Mouse (Mus musculus): Measurements from ENCODE around the gene Ddi2. TPM values are rescaled to one million over a fixed set of nuclear protein-coding genes. Genes with fewer than 3 reads are reported as not detected.
A peak's percentile ranks its signal among the peaks of the same experiment; 100 is the strongest.

The Ddi2 gene
- total and polyA plus RNA-seq, 2 experiments from 2014 or later: 11.1 to 20.7 TPM

DNA sequence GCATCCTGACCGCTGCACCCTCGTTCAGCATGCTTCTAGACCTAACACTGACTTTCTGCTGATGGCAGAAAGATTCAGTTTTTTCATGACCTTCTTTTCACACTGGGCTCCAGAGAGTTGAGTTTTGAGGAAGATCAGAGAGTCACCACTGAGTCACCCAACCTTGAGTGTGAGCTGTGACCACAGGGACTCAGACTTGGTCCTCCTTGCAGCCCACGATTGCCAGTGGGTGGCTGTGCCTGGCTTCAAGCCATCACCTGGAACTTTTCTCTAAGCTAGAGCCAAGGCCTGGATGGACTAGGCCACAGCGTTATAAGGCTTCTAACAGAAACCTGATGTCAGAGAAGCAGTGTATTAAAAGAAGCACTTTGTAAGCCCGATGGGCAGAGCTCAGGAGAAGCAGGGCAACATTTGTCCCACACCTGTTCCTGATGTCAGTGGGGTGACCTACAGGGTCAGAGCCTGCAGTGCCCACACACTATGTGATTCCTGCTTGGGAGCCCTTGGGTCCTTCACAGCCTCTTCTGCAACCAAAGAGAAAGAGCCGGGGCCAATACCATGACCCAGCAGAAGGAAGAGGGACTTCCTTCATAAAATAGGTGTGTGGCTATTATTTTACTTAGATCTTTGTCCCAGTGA lies 64.3 kb downstream of the Ddi2 start:
- Histone ChIP-seq H3K36me3 (ENCODE audit: insufficient read depth) (peaks cover 14% of the 10 kb centered on the region; the same call in 1 of the 2 replicates), H3K4me2 (ENCODE audit: low read depth) (no peak overlapping the region), H3K27me3 (ENCODE audit: insufficient read depth, low read length) (no peaks in the 10 kb centered on the region), H3K27ac (ENCODE audit: low read depth, low read length) (no peak overlapping the region), H3K4me1 (ENCODE audit: insufficient read depth) (0 out of 2 replicates have a peak, but pooled peaks cover 3% of the 10 kb centered on the region), H3K4me3 (ENCODE audit: low read depth, low read length) (no peak overlapping the region), H3K9me3 (ENCODE audit: low read length) (no peaks in the 10 kb centered on the region), H3K9ac (no peak overlapping the region)
- no peak for TF ChIP-seq CTCF (IDR thresholded peaks at IDR 0.05; ENCODE audit: low read depth)
- ATAC-seq (no peak), DNase-seq (no peak)
- 94% methylated on average over 6 of the region's 6 CpGs for WGBS

DNA sequence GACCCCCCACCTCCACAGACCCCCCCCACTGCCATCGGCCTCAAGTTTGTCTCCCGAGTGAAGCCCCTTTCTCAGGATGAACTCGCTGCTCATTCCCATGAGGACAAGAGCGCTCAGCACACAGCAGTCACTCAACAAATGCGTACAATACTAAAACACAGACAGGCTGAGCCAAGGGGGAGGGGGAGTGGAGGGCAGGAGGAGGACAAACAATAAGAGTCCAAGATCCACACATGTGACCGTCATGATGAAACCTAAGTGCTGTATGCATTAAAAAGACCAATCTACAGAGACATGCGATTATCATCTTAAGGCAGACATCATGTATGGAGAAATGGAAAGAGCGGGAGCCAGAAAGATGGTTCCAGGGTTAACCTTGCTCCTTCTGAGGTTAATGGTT lies 66.3 kb downstream of the Ddi2 start:
- peaks cover 24% of the 10 kb centered on the region; the same call in 1 of the 2 replicates for H3K36me3 ChIP-seq (ENCODE audit: insufficient read depth)
- H3K4me3 ChIP-seq (ENCODE audit: low read depth, low read length): no peak overlapping the region
- no peak overlapping the region for H3K27ac ChIP-seq (ENCODE audit: low read depth, low read length)
- no peaks in the 10 kb centered on the region for H3K27me3 ChIP-seq (ENCODE audit: insufficient read depth, low read length)
- DNase-seq (no peak), ATAC-seq (no peak)
- H3K9me3 ChIP-seq (ENCODE audit: low read length): no peaks in the 10 kb centered on the region
- WGBS: 79% methylated on average over 8 of the region's 8 CpGs
- no peak overlapping the region for H3K4me2 ChIP-seq (ENCODE audit: low read depth)
- no peaks in the 10 kb centered on the region for H3K4me1 ChIP-seq (ENCODE audit: insufficient read depth)
- TF ChIP-seq CTCF (IDR thresholded peaks at IDR 0.05; ENCODE audit: low read depth): no peak
- H3K9ac ChIP-seq: no peak overlapping the region

DNA sequence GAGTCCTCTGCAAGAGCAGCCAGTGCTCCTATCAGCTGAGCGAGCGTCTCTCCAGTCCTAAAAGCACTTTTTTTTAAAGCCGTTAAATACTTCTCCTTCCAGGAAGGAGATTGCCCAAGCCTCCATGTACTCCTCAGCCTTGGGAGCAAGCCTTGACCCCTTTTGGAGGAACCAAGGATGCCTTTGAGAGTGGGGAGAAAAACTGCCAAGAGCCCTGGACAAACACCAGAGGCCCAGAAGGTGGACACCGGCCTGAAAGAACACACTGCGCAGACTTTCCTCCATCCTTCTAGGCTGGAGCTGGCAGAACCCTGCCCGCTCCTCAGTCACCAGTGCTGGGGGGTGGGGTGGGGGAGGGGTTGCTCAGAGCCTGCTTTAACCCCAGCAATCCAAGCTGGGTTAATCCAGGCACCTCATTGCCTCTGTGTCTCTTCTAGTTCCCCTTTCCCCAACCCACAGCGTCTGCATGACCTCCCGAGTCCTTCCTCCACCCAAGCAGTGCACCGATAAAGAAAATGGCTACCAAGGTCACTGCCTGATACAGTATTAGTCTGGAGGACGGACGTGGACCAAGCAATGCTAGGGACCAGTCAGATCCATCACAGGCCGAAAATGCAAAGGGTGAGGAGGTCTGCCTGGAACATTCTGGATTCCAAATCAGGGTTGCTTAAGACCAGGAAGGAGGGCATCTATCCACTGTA lies 67.2 kb downstream of the Ddi2 start:
- DNase-seq (no peak), ATAC-seq (no peak)
- no peak overlapping the region for H3K9ac ChIP-seq
- no peaks in the 10 kb centered on the region for H3K27me3 ChIP-seq (ENCODE audit: insufficient read depth, low read length)
- peaks cover 30% of the 10 kb centered on the region for H3K36me3 ChIP-seq (ENCODE audit: insufficient read depth)
- no peak overlapping the region for H3K4me2 ChIP-seq (ENCODE audit: low read depth)
- H3K9me3 ChIP-seq (ENCODE audit: low read length): no peaks in the 10 kb centered on the region
- no peaks in the 10 kb centered on the region for H3K4me1 ChIP-seq (ENCODE audit: insufficient read depth)
- 86% methylated on average over 12 of the region's 12 CpGs for WGBS
- no peak overlapping the region for H3K4me3 ChIP-seq (ENCODE audit: low read depth, low read length)
- no peak for TF ChIP-seq CTCF (IDR thresholded peaks at IDR 0.05; ENCODE audit: low read depth)
- H3K27ac ChIP-seq (ENCODE audit: low read depth, low read length): no peak overlapping the region

DNA sequence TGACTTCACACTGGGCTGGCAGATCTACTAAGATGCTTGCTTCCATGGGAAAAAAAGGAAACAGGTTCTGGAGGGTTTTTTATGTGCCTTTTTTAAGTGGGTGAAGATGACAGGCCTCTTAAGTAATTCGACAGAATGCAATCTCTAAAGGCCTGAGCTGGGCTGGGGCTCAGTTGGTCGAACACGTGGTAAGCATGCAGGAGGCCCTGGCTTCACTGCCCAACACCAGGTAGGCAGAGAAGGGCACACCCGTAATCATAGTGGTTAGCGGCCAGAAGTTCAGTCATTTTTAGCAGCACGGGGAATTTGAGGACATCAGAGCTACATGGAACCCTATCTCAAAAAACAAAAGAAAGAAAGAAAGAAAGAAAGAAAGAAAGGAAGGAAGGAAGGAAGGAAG lies 68.7 kb downstream of the Ddi2 start:
- DNase-seq: no peak
- Histone ChIP-seq H3K27ac (ENCODE audit: low read depth, low read length) (0 out of 2 replicates have a peak overlapping the region, but pooled peaks have one; percentile 0), H3K4me1 (ENCODE audit: insufficient read depth) (no peaks in the 10 kb centered on the region), H3K9ac (no peak overlapping the region), H3K9me3 (ENCODE audit: low read length) (no peaks in the 10 kb centered on the region), H3K4me3 (ENCODE audit: low read depth, low read length) (no peak overlapping the region), H3K27me3 (ENCODE audit: insufficient read depth, low read length) (no peaks in the 10 kb centered on the region), H3K36me3 (ENCODE audit: insufficient read depth) (peaks cover 18% of the 10 kb centered on the region), H3K4me2 (ENCODE audit: low read depth) (no peak overlapping the region)
- no peak for ATAC-seq
- no peak for TF ChIP-seq CTCF (IDR thresholded peaks at IDR 0.05; ENCODE audit: low read depth)
- WGBS: 93% methylated on average over 6 of the region's 6 CpGs

DNA sequence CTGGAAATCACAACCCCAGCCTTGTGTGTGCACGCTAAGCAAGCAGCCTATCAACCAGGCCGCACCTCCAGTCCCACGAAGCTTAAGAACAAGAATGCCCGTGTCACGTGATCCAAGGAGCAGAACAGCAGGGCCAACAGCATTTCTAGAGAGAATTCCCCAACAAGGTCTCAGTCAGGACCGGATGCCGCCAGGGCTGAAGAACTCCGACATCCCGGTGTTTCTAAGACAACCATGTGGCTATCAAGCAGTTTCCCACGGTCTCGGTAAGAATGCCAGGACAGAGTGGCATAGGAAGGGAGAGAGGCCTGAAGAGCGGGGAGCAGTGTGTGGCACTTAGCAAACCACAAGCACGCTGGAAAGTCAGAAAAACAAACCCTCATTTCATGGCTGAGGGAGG lies 69.4 kb downstream of the Ddi2 start:
- DNase-seq (peak; percentile 13), ATAC-seq (peak; percentile 43)
- no peaks in the 10 kb centered on the region for H3K9me3 ChIP-seq (ENCODE audit: low read length)
- H3K27me3 ChIP-seq (ENCODE audit: insufficient read depth, low read length): no peaks in the 10 kb centered on the region
- no peak for TF ChIP-seq CTCF (IDR thresholded peaks at IDR 0.05; ENCODE audit: low read depth)
- no peak overlapping the region for H3K27ac ChIP-seq (ENCODE audit: low read depth, low read length)
- peaks cover 18% of the 10 kb centered on the region for H3K36me3 ChIP-seq (ENCODE audit: insufficient read depth)
- H3K4me2 ChIP-seq (ENCODE audit: low read depth): no peak overlapping the region
- no peaks in the 10 kb centered on the region for H3K4me1 ChIP-seq (ENCODE audit: insufficient read depth)
- H3K4me3 ChIP-seq (ENCODE audit: low read depth, low read length): no peak overlapping the region
- 91% methylated on average over 13 of the region's 13 CpGs for WGBS
- no peak overlapping the region for H3K9ac ChIP-seq

DNA sequence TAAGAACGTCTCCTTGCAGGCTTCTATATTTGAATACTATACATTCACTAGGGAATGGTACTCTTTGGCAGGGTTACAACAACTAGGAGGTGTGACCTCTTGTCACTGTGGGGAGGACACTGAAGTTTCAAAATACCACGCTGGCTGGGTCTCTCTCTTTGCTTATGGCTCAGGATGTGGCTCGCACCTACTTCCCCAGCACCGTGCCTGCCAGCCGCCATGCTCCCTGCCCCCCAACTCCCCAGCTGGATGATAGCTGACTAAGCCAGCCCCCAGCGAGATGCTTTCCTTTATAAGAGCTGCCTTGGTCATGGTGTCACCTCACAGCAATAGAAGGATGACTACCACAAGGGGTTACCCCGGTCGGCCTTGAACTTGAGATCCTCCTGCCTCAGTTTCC lies 70.2 kb downstream of the Ddi2 start:
- ATAC-seq (no peak), DNase-seq (no peak)
- Histone ChIP-seq H3K27ac (ENCODE audit: low read depth, low read length) (no peak overlapping the region), H3K9ac (no peak overlapping the region), H3K36me3 (ENCODE audit: insufficient read depth) (peaks cover 18% of the 10 kb centered on the region), H3K4me2 (ENCODE audit: low read depth) (no peak overlapping the region), H3K27me3 (ENCODE audit: insufficient read depth, low read length) (no peaks in the 10 kb centered on the region), H3K9me3 (ENCODE audit: low read length) (no peaks in the 10 kb centered on the region), H3K4me3 (ENCODE audit: low read depth, low read length) (no peak overlapping the region), H3K4me1 (ENCODE audit: insufficient read depth) (no peaks in the 10 kb centered on the region)
- TF ChIP-seq CTCF (IDR thresholded peaks at IDR 0.05; ENCODE audit: low read depth): no peak
- 87% methylated on average over 8 of the region's 8 CpGs for WGBS

DNA sequence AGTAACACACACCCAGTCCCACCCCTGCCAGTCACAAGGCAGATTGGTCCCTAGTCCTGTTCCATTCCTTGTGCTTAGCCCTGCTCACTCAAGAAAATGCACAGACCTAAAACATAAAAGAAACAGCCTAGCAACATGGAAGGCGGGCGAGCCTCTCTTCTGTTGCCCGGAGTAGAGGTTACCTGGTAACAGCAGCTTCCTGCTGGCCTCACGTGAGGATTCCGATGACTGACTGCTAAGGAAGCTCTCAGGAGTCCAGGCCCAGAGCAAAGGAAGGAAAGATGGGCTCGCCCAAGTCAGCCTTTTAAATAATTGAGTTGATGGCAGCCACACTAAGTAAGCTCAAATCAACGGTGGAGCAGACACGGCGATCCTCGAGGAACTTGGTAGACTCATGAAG lies 71.3 kb downstream of the Ddi2 start:
- H3K9me3 ChIP-seq (ENCODE audit: low read length): no peaks in the 10 kb centered on the region
- no peaks in the 10 kb centered on the region for H3K4me1 ChIP-seq (ENCODE audit: insufficient read depth)
- H3K27me3 ChIP-seq (ENCODE audit: insufficient read depth, low read length): no peaks in the 10 kb centered on the region
- no peak overlapping the region for H3K4me2 ChIP-seq (ENCODE audit: low read depth)
- 88% methylated on average over 10 of the region's 10 CpGs for WGBS
- H3K36me3 ChIP-seq (ENCODE audit: insufficient read depth): peaks cover 18% of the 10 kb centered on the region
- H3K27ac ChIP-seq (ENCODE audit: low read depth, low read length): no peak overlapping the region
- H3K9ac ChIP-seq: no peak overlapping the region
- no peak overlapping the region for H3K4me3 ChIP-seq (ENCODE audit: low read depth, low read length)
- DNase-seq: no peak
- ATAC-seq: no peak
- no peak for TF ChIP-seq CTCF (IDR thresholded peaks at IDR 0.05; ENCODE audit: low read depth)

Measured in forebrain, postnatal 0 days (tissue).